Mouse (Mus musculus) T-helper 17 cell (primary cell): ENCODE data around the gene Calb2.

ENCODE experiments used
- in situ Hi-C, 2 experiments: fragments of 300-600 bp; cut with MboI, MseI; formaldehyde crosslinking; loops; 1 replicate in 1 of 2; 2 replicates in 1 of 2; pipeline ENCODE4 v1.15.1; 2025; ENCODE audit warnings: high pct_unique_total_duplicates in 2 of 2

Gene Calb2

GRCm38 (mm10) chr8:110168046-110168445, at the start of gene Calb2:
Gene Calb2, minus strand, starts transcription at chr8:110168210.
- in situ Hi-C loops: no loop called here

DNA sequence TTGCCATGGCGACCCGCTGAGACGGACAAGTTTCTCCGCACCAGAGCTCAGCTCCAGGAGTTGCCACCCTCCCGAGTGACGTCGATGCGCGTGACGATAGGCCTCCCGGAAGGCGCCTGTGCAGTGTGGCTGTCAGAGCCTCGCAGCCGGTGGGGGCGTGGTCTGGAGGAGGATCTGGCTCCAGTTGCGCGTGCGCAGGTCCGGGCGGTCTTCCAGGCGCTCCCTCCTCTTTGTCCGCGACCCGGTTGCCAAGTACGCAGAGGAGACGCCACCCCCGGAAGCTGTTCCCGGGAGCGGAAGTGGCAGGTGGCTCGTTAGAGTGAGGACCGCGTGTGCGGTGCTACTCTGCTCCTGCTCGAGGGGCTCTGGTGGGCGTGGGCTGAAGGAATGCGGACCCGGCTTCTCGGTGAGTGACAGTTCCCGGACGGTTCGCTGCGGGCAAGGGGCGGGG, 49.7 kb upstream of the Calb2 start:
- in situ Hi-C loops: loop anchor here (10.0 to 25.0 kb wide), 6 partner anchors 397 to 1457 kb away; partner anchors contain the start of genes Pkd1l3 (in 2 of the 2), Atxn1l (in 1 of the 2), Dhodh (in 1 of the 2) and Fuk (in 1 of the 2)

- in situ Hi-C loops: loop anchor here (10.0 to 25.0 kb wide), 6 partner anchors 398 to 1458 kb away; partner anchors contain the start of genes Pkd1l3 (in 2 of the 2), Atxn1l (in 1 of the 2), Dhodh (in 1 of the 2) and Fuk (in 1 of the 2)
These were observed 49.2 kb upstream of the Calb2 start for GRCm38 (mm10) chr8:110217198-110217597.

DNA sequence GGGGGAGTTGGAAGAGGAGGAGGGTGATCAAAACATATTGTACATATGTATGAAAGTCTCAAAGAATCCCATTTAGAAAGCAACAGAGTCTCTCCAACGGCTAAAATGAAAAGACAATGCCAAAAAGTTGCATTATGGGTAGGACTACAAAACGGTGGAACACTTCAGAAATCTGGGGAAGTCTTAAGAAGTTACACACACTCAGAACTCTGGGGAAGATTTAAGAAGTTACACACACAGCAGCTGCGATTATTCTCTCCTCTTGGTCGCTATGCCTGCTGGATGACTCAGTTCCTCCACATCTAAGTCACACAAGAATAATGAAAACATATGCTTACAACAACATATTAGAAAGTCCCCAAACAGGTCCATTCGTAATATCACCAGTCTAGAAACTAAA, 48.2 kb upstream of the Calb2 start:
- in situ Hi-C loops: loop anchor here (10.0 to 25.0 kb wide), 6 partner anchors 399 to 1459 kb away; partner anchors contain the start of genes Pkd1l3 (in 2 of the 2), Atxn1l (in 1 of the 2), Dhodh (in 1 of the 2) and Fuk (in 1 of the 2)

DNA sequence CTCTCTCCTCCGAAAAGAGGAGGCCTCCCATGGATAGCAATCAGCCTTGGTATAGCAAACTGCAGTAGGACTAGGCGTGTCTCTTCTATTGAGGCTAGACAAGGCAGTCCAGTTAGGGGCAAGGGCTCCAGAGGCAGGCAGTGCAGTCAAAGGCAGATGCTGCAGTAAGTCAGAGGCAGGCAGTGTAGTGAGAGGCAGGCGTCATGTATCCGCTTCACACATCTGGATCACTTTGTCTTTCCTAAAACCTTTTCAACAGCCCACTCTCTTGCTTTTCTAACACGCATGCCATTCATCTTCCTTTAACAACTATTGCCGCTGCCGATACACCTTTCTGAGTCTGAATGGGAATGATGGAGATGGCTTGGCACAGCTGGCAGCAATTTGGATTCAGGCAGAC, 47.4 kb upstream of the Calb2 start, which contains the start of gene Cmtr2:
Gene Cmtr2, plus strand, starts transcription at position 301 of the 400 bp plus-strand sequence.
- in situ Hi-C loops: loop anchor here (10.0 to 25.0 kb wide), 6 partner anchors 399 to 1459 kb away; partner anchors contain the start of genes Pkd1l3 (in 2 of the 2), Atxn1l (in 1 of the 2), Dhodh (in 1 of the 2) and Fuk (in 1 of the 2)

- in situ Hi-C loops: loop anchor here (25.0 kb wide), 3 partner anchors 465 to 710 kb away; partner anchors contain the start of genes Atxn1l (in 1 of the 2), Dhodh (in 1 of the 2), Fuk (in 1 of the 2) and Pkd1l3 (in 1 of the 2)
These were observed 33.8 kb upstream of the Calb2 start for GRCm38 (mm10) chr8:110201806-110202205.

DNA sequence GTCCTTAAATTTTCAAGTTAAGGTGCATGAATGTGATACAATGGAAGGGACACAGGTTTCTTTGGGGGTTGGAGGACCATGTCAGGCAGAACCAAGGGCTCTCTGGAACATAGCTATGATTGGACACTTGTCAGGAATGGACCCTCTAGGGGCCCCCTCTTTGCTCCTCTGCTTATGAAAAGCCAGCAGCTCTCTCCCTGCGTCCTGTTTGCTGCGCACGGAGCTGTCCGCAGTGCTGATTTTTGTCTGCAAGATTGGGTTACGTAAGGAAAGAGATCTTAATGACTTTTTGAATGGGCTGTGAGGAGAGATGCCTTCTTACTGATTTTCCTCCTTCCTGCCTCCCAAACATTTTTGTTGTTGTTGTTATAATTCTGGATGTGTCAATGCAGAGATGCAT, 28.7 kb upstream of the Calb2 start:
- in situ Hi-C loops: no loop called here

DNA sequence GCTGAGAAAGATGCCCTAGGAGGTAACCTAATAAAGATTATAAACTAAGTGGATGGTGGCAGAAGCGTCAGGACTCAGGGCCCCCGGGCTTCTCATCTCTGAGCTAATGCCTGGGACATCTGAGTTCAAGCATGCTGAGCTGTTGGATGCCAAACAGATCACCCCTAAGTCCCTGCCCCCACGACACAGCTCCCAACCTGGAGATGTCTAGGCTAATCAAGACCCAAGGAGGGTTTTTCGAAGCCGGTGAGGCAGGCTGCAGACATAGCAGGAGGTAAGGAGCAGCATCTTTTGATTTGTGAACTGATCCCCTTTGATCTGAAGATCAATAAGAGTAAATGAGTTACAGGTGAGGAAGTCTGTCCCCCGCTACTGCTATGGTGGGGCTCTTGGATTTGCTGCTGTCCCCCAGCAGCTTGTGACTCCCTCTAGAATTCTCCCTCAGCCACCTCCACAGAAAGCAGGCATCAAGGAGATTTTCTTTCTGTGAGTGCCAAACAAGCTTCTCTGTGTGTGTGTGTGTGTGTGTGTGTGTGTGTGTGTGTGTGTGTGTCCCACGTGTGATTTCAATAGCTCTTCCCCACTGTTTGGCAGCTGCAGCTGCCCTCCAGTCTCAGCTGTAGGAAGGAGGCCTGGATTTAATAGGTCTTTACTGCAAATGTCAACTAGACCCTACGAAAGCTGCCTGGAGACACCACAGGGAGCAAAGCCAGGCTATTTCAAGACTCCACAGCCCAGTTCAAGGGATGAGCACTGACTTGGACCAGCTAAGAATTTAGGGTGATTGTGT, 21.1 kb upstream of the Calb2 start:
- in situ Hi-C loops: no loop called here

DNA sequence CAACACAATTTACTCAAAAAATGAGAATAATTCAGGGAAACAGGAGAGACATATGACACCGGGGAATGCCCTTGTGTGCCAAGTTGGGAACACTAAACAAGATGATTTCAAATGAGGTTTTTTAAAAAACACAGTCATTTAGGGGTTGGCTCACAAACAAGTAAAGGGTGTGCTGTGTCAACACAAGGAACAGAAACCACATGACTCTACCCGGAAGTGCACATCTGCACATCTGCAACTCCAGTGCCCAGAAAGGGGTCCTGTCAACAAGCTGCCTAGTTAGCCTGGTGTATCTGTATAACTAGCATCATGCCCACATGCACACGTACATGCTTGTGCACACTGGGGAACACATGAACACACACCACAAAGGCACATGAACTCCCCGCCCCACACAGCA, 17.5 kb upstream of the Calb2 start:
- in situ Hi-C loops: no loop called here

DNA sequence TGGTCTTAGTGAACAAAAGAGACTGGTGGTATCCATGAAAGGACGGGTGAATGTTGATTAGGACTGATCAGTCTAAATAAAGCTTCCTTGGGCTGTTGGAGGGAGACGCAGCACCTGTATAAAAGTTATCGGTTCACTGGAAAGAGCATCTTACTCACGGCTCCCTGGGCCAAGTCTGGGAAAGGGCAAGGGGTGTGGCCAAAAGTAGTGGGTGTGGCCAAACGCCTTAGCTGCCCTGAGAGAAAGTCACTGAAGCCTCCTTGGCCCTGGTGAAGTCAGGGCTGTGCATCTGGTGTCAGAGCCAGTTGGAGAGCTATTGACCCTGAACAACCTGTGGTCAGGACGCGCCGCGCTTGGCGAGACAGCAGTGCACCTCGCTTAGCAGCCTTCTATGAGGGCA, 15.7 kb upstream of the Calb2 start:
- in situ Hi-C loops: no loop called here

DNA sequence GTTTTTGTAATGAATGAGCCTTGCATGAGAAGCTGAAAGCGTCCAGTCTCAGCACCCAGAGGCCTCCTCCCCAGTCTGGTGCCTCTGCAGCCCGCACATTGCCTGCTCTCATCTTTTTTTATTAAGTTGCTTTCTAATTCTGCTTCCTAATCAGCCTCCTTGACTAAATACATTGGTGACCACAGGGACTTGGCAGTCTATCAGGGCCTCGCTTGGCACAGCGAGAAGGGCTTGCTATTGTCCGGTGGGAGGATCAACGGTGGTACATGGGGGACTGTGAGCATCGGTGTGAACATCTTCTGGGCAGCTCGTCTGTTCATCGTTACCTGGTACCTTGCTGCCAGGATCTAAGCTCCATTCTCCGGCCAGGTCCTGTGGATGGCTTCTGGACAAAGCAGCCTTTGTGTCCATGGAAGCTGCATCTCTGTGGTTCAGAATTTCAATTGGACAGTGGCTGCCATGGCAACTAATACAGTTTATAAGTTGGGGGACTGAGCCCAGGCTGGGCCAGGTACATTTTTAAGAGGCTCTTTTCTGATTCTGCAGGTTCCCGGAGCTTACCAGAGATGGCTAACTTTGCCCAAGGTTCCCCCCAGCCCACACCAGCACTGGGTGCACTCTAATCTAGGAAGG, 14.8 kb upstream of the Calb2 start:
- in situ Hi-C loops: no loop called here

GRCm38 (mm10) chr8:110177359-110178155, 9.5 kb upstream of the Calb2 start:
- in situ Hi-C loops: no loop called here

DNA sequence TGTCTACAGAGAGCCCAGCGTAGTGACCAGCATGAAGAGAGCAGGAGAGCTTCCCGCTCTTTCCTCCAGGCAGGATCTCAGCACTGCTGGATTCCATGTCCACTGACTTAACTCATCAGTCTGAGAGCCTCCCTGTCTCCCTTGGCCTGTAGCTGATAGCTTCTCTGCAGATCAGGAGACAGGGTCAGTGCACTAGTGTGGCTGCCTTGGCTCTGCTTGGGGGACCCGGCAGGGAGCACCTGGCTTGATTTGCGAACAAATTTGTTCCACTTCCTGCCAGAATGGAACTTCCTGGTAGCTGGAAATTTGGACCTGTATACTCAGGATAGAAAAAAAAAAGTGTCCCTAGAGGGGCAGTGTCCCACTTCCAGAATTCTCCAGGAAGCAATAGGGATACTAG, 6.8 kb upstream of the Calb2 start:
- in situ Hi-C loops: no loop called here

DNA sequence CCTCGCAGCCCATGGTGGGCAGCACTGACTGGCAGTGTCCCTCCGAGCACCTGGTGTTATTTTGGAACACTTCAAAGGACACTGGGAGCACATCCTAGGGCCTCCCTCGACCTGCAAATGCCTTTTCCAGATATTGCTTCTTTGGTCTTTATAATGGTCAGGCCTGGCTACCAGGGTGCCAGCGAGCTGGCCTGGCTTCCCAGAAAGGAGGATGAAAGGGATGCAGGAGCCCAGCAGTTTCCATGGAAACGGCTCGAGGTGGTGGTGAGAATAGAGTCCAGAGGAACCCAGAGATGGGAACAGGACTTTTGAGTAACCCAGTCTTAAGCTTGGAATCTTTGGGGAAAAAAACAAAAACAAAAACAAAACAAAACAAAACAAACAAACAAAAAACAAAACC, 4.2 kb upstream of the Calb2 start:
- in situ Hi-C loops: no loop called here

DNA sequence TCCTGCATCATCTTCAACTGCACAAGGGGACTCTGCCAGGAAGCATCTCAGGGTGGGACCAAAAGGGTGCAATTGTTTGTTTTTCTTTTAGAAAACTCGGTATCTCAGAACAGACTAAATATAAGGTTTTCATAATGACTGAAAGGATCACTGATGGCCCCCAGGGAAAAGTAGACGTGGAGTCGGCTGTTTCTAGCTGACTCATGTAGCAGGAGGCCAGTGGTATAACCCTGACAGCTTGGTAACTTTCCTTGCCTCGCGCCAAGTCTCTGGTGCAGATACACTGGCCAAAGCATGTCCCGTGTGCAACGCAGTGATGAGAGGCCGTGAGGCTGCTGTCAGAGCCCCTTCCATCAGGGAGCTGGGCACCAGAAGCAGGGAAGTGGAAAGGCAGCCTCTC, 1.7 kb downstream of the Calb2 start:
- in situ Hi-C loops: no loop called here

GRCm38 (mm10) chr8:110162007-110162406, 6.0 kb downstream of the Calb2 start:
- in situ Hi-C loops: no loop called here

GRCm38 (mm10) chr8:110152951-110153350, 15.1 kb downstream of the Calb2 start:
- in situ Hi-C loops: no loop called here

DNA sequence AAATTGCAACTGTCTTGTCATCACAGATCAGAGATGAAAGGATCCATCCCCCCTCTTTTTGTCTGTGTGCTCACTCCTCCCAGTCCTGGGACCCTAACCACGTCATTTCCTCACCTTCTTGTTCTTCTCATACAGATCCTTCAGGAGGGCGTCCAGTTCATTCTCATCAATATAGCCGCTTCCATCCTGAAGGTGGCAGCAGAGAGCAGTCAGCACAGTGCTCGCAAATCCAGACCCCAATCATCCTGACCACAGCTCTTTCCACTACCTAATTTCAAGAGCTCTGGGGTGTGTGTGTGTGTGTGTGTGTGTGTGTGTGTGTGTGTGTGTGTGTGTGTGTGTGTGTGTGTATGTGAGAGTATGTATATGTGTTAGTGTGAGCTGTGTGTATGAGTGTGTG, 22.5 kb downstream of the Calb2 start:
- in situ Hi-C loops: no loop called here

GRCm38 (mm10) chr8:110140770-110141169, 27.2 kb downstream of the Calb2 start:
- in situ Hi-C loops: no loop called here

DNA sequence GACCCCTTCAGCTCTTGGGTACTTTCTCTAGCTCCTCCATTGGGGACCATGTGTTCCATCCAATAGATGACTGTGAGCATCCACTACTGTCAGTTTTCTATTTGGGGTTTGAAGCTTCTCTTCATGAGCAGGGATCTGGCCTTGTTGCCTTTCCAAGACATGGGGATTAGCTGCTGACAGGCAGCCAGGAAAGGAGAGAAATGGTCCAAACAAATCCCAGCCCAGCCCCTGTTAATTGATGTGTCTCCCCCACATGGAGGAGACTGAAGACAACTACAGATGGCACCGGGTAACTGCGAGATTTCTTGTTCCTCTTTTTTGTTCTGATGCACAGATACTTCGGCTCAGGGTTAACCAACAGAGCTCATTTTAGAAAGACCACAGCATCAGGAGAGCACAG, 27.9 kb downstream of the Calb2 start:
- in situ Hi-C loops: no loop called here

DNA sequence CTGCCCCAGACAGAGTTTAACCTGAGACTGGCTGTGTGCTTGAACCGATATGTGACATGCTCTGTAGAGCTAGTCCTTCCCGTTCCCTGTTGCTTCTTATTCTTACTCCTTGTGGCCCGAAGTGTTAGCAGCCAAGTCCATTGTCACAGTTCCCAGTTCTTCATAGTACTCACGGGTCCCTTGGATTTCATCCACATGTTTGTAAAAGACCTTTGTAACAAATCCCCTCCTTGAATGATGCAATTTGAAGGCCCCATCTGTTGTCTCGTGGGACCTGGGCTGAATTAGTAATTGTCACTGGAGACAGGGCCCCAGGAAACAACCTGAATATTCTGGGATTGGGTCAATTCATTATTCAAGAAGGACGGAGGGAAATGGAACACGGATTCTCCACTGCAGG, 32.5 kb downstream of the Calb2 start:
- in situ Hi-C loops: no loop called here
